Mouse (Mus musculus) thymus, adult 2 months (tissue): ENCODE data around the gene Fars2. TPM values are rescaled to one million over a fixed set of nuclear protein-coding genes. Genes with fewer than 3 reads are reported as not detected.

Source experiments
- DNase-seq: peaks from one replicate; pipeline ENCODE4 v3.0.0; 2021
- H3K27ac ChIP-seq: fragments of 200-500 bp; 2 replicates; pipeline ENCODE4 v1.5.1; 2012; ENCODE audit warnings: low read length, control low read depth; ENCODE audit not compliant: control insufficient read depth, insufficient read depth
- H3K27me3 ChIP-seq: fragments of 200-500 bp; 2 replicates; pipeline ENCODE4 v1.6.1; 2012; ENCODE audit warnings: mild to moderate bottlenecking, low read length, moderate library complexity, mixed read lengths; ENCODE audit not compliant: control insufficient read depth, insufficient read depth
- H3K36me3 ChIP-seq: fragments of 200-500 bp; 2 replicates; pipeline ENCODE4 v1.6.1; 2012; ENCODE audit warnings: mild to moderate bottlenecking, low read length, moderate library complexity; ENCODE audit not compliant: control insufficient read depth, insufficient read depth
- H3K4me1 ChIP-seq: fragments of 200-500 bp; replicated peaks from 2 replicates; pipeline ENCODE4 v1.6.1; 2012; ENCODE audit warnings: low read length; ENCODE audit not compliant: control insufficient read depth, insufficient read depth
- H3K4me3 ChIP-seq: fragments of 200-500 bp; 2 replicates; pipeline ENCODE4 v1.5.1; 2012; ENCODE audit warnings: mild to moderate bottlenecking, low read length, control low read depth, moderate library complexity; ENCODE audit not compliant: control insufficient read depth, insufficient read depth
- CTCF ChIP-seq: fragments of 200-500 bp; IDR thresholded peaks from 2 replicates; pipeline ENCODE4 v1.5.1; 2012; ENCODE audit warnings: mild to moderate bottlenecking, control low read depth, low read length, moderate library complexity, borderline replicate concordance; ENCODE audit not compliant: control insufficient read depth, poor library complexity, insufficient read depth; ENCODE audit errors: extremely low read depth
- POLR2A ChIP-seq: fragments of 200-500 bp; IDR thresholded peaks from 2 replicates; pipeline ENCODE4 v1.6.1; 2012; ENCODE audit warnings: mild to moderate bottlenecking, low read length, control low read depth, moderate library complexity; ENCODE audit not compliant: control insufficient read depth, poor library complexity, insufficient read depth; ENCODE audit errors: extremely low read depth
- WGBS: fragments of 180-500 bp; shearing (Covaris S2); methylation state at CpG from one replicate; pipeline ENCODE4 v1.1.7; 2018; 5-methylcytosine and 5-hydroxymethylcytosine counted together
- polyA plus RNA-seq: library from polyadenylated mRNA; depleted of rRNA; stranded (reverse); fragments of >200 nt; gene quantifications from 2 replicates; pipeline ENCODE4 v1.2.3, GENCODE M21; 2012

Gene Fars2
- polyA plus RNA-seq, 1 experiment, result 47.6 TPM

DNA sequence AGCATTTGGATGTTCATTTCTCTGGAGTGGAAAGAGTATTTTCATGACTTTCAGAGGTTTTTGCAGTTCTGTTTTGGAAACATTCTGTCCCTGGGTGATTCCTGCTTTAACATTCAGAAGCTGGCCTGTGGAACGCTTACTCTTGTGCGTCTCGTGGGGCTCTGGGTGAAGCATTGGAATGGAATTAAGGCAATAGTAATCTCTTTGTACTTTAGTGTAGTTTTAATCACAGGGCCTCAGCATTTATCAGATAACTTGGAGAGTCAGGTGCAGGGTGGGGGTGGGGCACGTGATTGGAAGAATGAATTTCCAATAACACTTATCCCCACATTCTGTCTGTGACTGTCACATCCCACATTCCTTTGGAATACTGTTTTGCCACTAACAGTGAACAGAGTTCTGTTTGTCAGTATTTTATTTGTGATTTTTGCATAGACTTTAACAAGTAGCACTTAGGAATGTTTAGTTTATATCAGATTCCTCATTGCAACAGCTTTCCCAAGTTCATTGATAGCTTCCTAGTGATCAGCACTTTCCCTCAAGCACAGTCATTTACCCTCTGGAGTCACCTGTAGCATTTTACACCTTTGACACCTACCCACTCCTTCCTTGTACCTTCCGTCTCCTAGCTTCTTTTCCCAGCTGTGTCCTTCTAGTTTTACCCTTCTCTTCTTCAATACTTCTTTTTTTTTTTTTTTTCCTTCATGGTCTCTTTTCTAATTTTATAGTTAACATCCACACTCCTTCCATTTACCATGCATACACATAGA lies 23.2 kb downstream of the Fars2 start:
- no peak overlapping the region for H3K4me3 ChIP-seq
- H3K36me3 ChIP-seq, result no peaks in the 10 kb centered on the region
- H3K27me3 ChIP-seq, result no peaks in the 10 kb centered on the region
- TF ChIP-seq CTCF (no peak), POLR2A (no peak)
- H3K27ac ChIP-seq, result no peak overlapping the region
- no peaks in the 10 kb centered on the region for H3K4me1 ChIP-seq
- 91% methylated on average over 5 of the region's 5 CpGs for WGBS
- no peak for DNase-seq

DNA sequence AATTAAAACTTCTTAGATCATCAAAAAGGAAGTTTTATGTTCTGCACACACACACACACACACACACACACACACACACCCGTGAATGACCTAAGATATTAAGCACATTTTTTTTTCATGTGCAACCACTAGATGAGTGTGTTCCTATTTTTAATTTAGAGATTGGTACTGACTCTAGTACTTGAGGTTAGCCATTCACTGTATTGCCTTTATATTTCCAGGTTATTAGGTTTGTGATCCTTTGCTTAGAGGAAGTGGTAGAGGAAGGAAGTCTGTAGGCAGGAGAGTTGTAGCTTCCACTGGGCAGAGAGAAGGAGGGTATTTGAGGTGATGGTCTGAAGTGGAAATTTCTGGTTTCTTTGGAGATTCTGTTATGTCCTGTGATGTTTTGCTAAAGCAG lies 28.4 kb downstream of the Fars2 start:
- WGBS, result 7% methylated on average over 1 of the region's 1 CpGs
- Histone ChIP-seq H3K27me3 (no peaks in the 10 kb centered on the region), H3K4me1 (peaks cover 10% of the 10 kb centered on the region), H3K4me3 (no peak overlapping the region), H3K27ac (no peak overlapping the region), H3K36me3 (no peaks in the 10 kb centered on the region)
- no peak for DNase-seq
- TF ChIP-seq POLR2A, result no peak
- no peak for TF ChIP-seq CTCF

DNA sequence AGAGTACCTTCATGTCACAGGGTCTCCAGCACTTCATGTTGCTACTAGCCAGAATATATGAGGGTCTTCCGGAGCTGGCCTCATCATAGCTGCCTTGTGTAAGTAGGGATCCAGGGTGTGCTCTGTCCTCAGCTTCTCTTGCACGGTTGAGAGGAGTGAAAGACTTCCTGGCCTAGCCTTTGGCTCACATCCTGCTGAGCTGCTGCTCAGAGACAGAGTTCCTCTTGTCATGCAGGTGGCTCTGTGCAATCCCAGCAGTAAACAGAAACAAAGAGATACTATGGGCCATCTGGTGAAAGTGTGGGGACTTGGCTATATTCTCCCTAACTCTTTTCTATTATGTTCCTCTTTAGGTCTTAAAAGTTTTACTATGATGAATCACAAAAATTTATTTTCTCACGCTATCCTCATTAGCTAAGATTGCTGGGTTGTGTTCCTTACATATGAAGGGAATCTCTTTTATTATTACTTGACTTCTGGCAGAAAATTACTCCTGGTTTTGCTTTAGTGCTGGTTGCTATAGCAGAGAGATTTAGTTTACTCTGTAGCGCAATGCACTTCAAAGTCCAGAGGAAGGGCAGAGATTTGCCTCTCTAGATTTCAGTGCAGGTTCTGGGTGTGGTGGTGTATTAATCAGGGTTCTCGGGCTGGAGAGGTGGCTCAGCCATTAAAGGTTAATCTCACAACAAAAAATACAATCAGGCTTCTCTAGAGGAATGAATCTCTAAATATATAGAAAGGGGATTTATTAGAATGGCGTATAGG lies 32.1 kb downstream of the Fars2 start:
- 53% methylated on average over 6 of the region's 6 CpGs for WGBS
- TF ChIP-seq CTCF (no peak), POLR2A (no peak)
- Histone ChIP-seq H3K27me3 (no peaks in the 10 kb centered on the region), H3K27ac (no peak overlapping the region), H3K36me3 (no peaks in the 10 kb centered on the region), H3K4me1 (peaks cover 10% of the 10 kb centered on the region), H3K4me3 (no peak overlapping the region)
- peak; percentile 16 for DNase-seq

DNA sequence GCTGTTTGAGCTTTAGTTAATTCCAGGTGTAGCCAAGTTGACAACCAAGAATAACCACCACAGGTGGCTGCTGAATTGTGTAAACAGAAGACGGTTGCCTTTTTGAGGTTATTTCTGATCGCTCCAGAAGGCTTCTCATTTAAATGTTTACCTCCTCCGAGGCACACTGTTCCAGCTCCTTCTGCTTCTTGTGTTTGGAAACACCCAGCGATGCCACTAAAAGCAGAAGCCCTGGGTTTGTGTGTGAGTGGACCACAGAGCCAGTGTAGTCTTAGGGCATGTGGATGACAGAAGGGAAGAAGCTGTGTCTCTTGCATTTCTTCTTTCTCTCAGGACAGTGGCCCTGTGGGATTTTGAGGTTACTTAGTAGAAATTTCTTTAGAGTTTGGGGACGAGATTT lies 33.1 kb downstream of the Fars2 start:
- 41% methylated on average over 5 of the region's 5 CpGs for WGBS
- Histone ChIP-seq H3K27me3 (no peaks in the 10 kb centered on the region), H3K4me1 (peaks cover 10% of the 10 kb centered on the region), H3K27ac (0 out of 2 replicates have a peak overlapping the region, but pooled peaks have one; percentile 12), H3K36me3 (no peaks in the 10 kb centered on the region), H3K4me3 (no peak overlapping the region)
- TF ChIP-seq POLR2A (no peak), CTCF (no peak)
- no peak for DNase-seq

DNA sequence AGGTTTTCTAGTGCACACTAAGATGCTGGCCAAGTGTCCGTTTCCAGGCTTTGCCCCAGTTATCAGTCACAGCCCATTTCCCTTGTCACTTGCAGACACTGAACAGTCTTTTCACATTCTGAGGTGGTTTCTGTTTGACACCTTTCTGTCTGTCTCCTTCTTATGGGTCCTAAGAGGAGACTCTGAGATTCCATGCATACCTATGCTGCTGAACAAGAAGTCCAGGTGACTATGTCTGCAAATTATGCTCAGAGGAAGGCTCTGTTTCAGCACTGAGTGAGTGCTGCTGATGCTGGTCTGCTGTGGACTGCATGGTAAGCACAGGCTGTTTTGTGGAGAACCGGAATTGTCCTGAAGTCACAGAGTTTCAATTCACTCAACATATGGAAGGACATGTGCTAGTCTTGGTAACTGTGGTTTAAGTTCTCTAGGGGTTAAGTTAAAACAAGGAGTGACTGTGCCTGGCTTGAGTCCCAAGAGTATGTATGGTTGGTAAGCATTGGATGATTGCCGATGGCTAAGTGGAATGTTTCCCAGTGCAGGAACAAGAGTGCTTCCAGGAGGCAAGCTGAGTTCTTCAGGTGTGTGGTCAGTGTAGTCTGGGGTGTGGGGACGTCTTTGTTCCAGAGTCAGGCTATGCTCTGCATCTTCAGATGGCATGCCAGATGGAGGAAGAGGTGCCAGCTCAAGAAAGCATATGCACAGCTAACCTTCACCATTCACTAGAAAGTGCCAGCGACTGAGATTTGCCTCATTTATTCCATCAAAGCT lies 35.7 kb downstream of the Fars2 start:
- WGBS, result 95% methylated on average over 5 of the region's 5 CpGs
- Histone ChIP-seq H3K36me3 (no peaks in the 10 kb centered on the region), H3K4me1 (peaks cover 10% of the 10 kb centered on the region), H3K27me3 (no peaks in the 10 kb centered on the region), H3K27ac (no peak overlapping the region), H3K4me3 (no peak overlapping the region)
- TF ChIP-seq POLR2A (no peak), CTCF (no peak)
- DNase-seq, result no peak

DNA sequence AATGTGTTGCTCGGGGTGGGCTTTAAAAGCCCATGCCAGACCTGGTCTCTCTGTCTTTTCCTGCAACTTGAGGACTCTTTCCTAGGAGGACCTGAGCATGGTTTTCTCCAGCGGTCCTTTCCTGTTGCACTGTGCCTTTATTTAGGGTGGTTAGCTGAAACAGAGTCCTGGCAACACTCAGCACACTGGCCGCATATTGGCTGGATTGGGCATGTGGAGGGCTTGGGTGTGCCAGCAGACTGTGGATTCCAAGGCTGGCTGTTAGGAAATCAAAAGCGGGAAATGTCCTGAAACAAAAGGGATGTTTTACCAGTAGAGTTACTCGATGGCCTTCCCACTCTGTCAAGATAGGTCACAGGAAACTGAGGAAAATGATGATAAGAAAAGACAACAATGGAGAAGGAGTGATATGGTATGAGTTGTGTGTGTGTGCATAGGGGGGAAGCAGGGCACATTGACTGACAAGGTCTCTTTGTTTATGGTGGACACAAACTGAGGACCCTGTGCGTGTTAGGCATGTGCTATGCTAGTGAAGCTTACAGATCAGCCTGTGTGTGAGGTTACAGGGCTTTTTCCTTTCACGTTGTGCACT lies 39.2 kb downstream of the Fars2 start:
- no peaks in the 10 kb centered on the region for H3K27me3 ChIP-seq
- TF ChIP-seq POLR2A (no peak), CTCF (no peak)
- WGBS, result 91% methylated on average over 7 of the region's 7 CpGs
- no peak overlapping the region for H3K4me3 ChIP-seq
- no peaks in the 10 kb centered on the region for H3K36me3 ChIP-seq
- no peak for DNase-seq
- no peak overlapping the region for H3K27ac ChIP-seq
- no peaks in the 10 kb centered on the region; the same call in 1 of the 2 replicates for H3K4me1 ChIP-seq
